Mouse (Mus musculus): ENCODE data around the gene Olfr1002.
"Not testable (repeated sequence)": the region's sequence is repeated elsewhere in the genome, so short reads cannot be mapped to it uniquely, and the experiment has no call there.

Gene Olfr1002

GRCm38 (mm10) chr2:85650604-85651003 lies at the start of gene Olfr1002:
Olfr1002 (minus strand) TSS chr2:85650704.
- no peak for DNase-seq (ENCODE audit: low spot score in 2 of 2)

GRCm38 (mm10) chr2:85689131-85689530 lies 38.6 kb upstream of the Olfr1002 start, which contains the start of gene Olfr1008:
Olfr1008 (plus strand) TSS chr2:85689431.
- no peak for DNase-seq (ENCODE audit: low spot score in 2 of 2)

- DNase-seq (ENCODE audit: low spot score in 2 of 2), result no peak
Observed at GRCm38 (mm10) chr2:85678667-85679066, 28.2 kb upstream of the Olfr1002 start, which contains the start of gene Olfr1006. Olfr1006 (minus strand) TSS chr2:85678767.

GRCm38 (mm10) chr2:85664355-85664754 lies 13.9 kb upstream of the Olfr1002 start, which contains the start of gene Olfr154:
Olfr154 (minus strand) TSS chr2:85664455.
- not testable (repeated sequence) for DNase-seq (ENCODE audit: low spot score in 2 of 2)

GRCm38 (mm10) chr2:85611803-85612202 lies 38.7 kb downstream of the Olfr1002 start, which contains the start of gene Olfr1000:
Olfr1000 (minus strand) TSS chr2:85611903.
- no peak for DNase-seq (ENCODE audit: low spot score in 2 of 2)
